Mouse (Mus musculus) embryonic facial prominence, embryonic 14.5 days (tissue): ENCODE data around the gene Gm20388. TPM values are rescaled to one million over a fixed set of nuclear protein-coding genes. Genes with fewer than 3 reads are reported as not detected.
"Not testable (repeated sequence)": the region's sequence is repeated elsewhere in the genome, so short reads cannot be mapped to it uniquely, and the experiment has no call there.

Experiments
- ATAC-seq: fragments of 200-750 bp; cut with Nextera tagmentation; 2 replicates; pipeline ENCODE4 v1.8.0; 2017; ENCODE audit warnings: low read depth, moderate number of reproducible peaks, moderate TSS enrichment
- DNase-seq: peaks from one replicate; pipeline ENCODE4 v3.0.0-alpha.2; 2015; ENCODE audit warnings: low spot score
- H3K27ac ChIP-seq: fragments of 300-500 bp; sonication (generic); replicated peaks from 2 replicates; pipeline ENCODE4 v1.5.1; 2014; ENCODE audit warnings: low read depth, mild to moderate bottlenecking, low read length, moderate library complexity
- H3K27me3 ChIP-seq: fragments of 300-500 bp; sonication (generic); replicated peaks from 2 replicates; pipeline ENCODE4 v1.6.1; 2014; ENCODE audit warnings: low read length; ENCODE audit not compliant: control insufficient read depth, insufficient read depth
- H3K36me3 ChIP-seq: fragments of 300-500 bp; sonication (generic); 2 replicates; pipeline ENCODE4 v1.6.1; 2014; ENCODE audit warnings: low read length, mixed read lengths; ENCODE audit not compliant: control insufficient read depth, insufficient read depth
- H3K4me1 ChIP-seq: fragments of 300-500 bp; sonication (generic); 2 replicates; pipeline ENCODE4 v1.6.1; 2014; ENCODE audit warnings: antibody characterized with exemption, low read length; ENCODE audit not compliant: control insufficient read depth, insufficient read depth
- H3K4me2 ChIP-seq: fragments of 300-500 bp; sonication (generic); 2 replicates; pipeline ENCODE4 v1.6.1; 2014; ENCODE audit warnings: low read depth, mild to moderate bottlenecking, low read length, moderate library complexity, mixed read lengths
- H3K4me3 ChIP-seq: fragments of 300-500 bp; sonication (generic); 2 replicates; pipeline ENCODE4 v1.5.1; 2014; ENCODE audit warnings: low read depth, mild to moderate bottlenecking, low read length
- H3K9ac ChIP-seq: fragments of 300-500 bp; sonication (generic); 2 replicates; pipeline ENCODE4 v1.6.1; 2014; ENCODE audit warnings: low read depth, mild to moderate bottlenecking, low read length, moderate library complexity, mixed read lengths
- H3K9me3 ChIP-seq: fragments of 300-500 bp; sonication (generic); 2 replicates; pipeline ENCODE4 v1.6.1; 2016; ENCODE audit warnings: low read length; ENCODE audit not compliant: control insufficient read depth
- WGBS: fragments of 180-500 bp; shearing (Covaris S2); extraction: QIAGEN DNeasy Blood & Tissue Kit; methylation state at CpG from one replicate; pipeline ENCODE4 v1.1.7; 2014; 5-methylcytosine and 5-hydroxymethylcytosine counted together
- polyA plus RNA-seq: library from polyadenylated mRNA; unstranded; fragments of >200 nt; fragmentation: Nextera tagmentation; extraction: Ambion mirVana; gene quantifications from 2 replicates; pipeline ENCODE4 v1.2.1, GENCODE M21; 2014

Gene Gm20388
- polyA plus RNA-seq, 1 experiment from 2014 or later = not detected

- Histone ChIP-seq H3K9ac (peak overlapping the region; percentile 52), H3K4me3 (peak overlapping the region; percentile 8), H3K27me3 (no peaks in the 10 kb centered on the region), H3K27ac (peak overlapping the region; percentile 35), H3K4me1 (peaks cover 26% of the 10 kb centered on the region), H3K36me3 (no peaks in the 10 kb centered on the region), H3K4me2 (peak overlapping the region; percentile 50), H3K9me3 (no peaks in the 10 kb centered on the region)
- 5% methylated on average over 15 of the region's 16 CpGs for WGBS
- DNase-seq (peak; percentile 85), ATAC-seq (peak; percentile 81)
Observed at GRCm38 (mm10) chr8:121665329-121665728, 1754.7 kb downstream of the Gm20388 start.

GRCm38 (mm10) chr8:121667936-121668500 lies 1757.4 kb downstream of the Gm20388 start:
- H3K4me1 ChIP-seq = peaks cover 26% of the 10 kb centered on the region
- 71% methylated on average over 9 of the region's 9 CpGs for WGBS
- H3K27me3 ChIP-seq, H3K9me3 ChIP-seq, H3K4me3 ChIP-seq, DNase-seq, H3K36me3 ChIP-seq, H3K4me2 ChIP-seq, H3K9ac ChIP-seq: not testable (repeated sequence)
- peak overlapping the region; percentile 6 for H3K27ac ChIP-seq
- 0 out of 2 replicates have a peak, but pooled peaks have one; percentile 3 for ATAC-seq

GRCm38 (mm10) chr8:121668553-121668952 lies 1757.9 kb downstream of the Gm20388 start:
- H3K4me1 ChIP-seq = peaks cover 26% of the 10 kb centered on the region
- H3K27me3 ChIP-seq = no peaks in the 10 kb centered on the region
- DNase-seq (peak; percentile 17), ATAC-seq (peak; percentile 53; the same call in 1 of the 2 replicates)
- H3K27ac ChIP-seq = peak overlapping the region; percentile 30
- no peaks in the 10 kb centered on the region for H3K9me3 ChIP-seq
- 0 out of 2 replicates have a peak overlapping the region, but pooled peaks have one; percentile 20 for H3K9ac ChIP-seq
- H3K36me3 ChIP-seq = no peaks in the 10 kb centered on the region
- no peak overlapping the region for H3K4me2 ChIP-seq
- 38% methylated on average over 5 of the region's 6 CpGs for WGBS
- no peak overlapping the region for H3K4me3 ChIP-seq

- ATAC-seq (peak; percentile 48), DNase-seq (peak; percentile 68)
- H3K9ac ChIP-seq = 0 out of 2 replicates have a peak overlapping the region, but pooled peaks have one; percentile 20
- no peak overlapping the region for H3K4me3 ChIP-seq
- H3K4me2 ChIP-seq = 0 out of 2 replicates have a peak overlapping the region, but pooled peaks have one; percentile 18
- H3K4me1 ChIP-seq = peaks cover 25% of the 10 kb centered on the region
- no peaks in the 10 kb centered on the region for H3K9me3 ChIP-seq
- WGBS = 13% methylated on average over 8 of the region's 8 CpGs
- no peaks in the 10 kb centered on the region for H3K27me3 ChIP-seq
- no peaks in the 10 kb centered on the region for H3K36me3 ChIP-seq
- H3K27ac ChIP-seq = peak overlapping the region; percentile 30
Observed at GRCm38 (mm10) chr8:121669208-121669607, 1758.6 kb downstream of the Gm20388 start.

- 63% methylated on average over 4 of the region's 4 CpGs for WGBS
- Histone ChIP-seq H3K4me1 (peaks cover 12% of the 10 kb centered on the region), H3K9me3 (no peaks in the 10 kb centered on the region), H3K27me3 (no peaks in the 10 kb centered on the region), H3K36me3 (no peaks in the 10 kb centered on the region), H3K27ac (no peak overlapping the region), H3K9ac (no peak overlapping the region), H3K4me3 (no peak overlapping the region), H3K4me2 (no peak overlapping the region)
- ATAC-seq = no peak
- no peak for DNase-seq
Observed at GRCm38 (mm10) chr8:121673153-121673552, 1762.5 kb downstream of the Gm20388 start.

GRCm38 (mm10) chr8:121673917-121674316 lies 1763.3 kb downstream of the Gm20388 start:
- ATAC-seq (peak; percentile 61; the same call in 1 of the 2 replicates), DNase-seq (peak; percentile 31)
- no peaks in the 10 kb centered on the region for H3K27me3 ChIP-seq
- H3K4me3 ChIP-seq = no peak overlapping the region
- no peak overlapping the region for H3K27ac ChIP-seq
- H3K9ac ChIP-seq = no peak overlapping the region
- H3K4me1 ChIP-seq = peaks cover 6% of the 10 kb centered on the region
- 79% methylated on average over 5 of the region's 5 CpGs for WGBS
- H3K36me3 ChIP-seq = no peaks in the 10 kb centered on the region
- no peak overlapping the region for H3K4me2 ChIP-seq
- no peaks in the 10 kb centered on the region for H3K9me3 ChIP-seq

- ATAC-seq = no peak
- Histone ChIP-seq H3K4me3 (no peak overlapping the region), H3K27me3 (no peaks in the 10 kb centered on the region), H3K9ac (no peak overlapping the region), H3K36me3 (no peaks in the 10 kb centered on the region), H3K4me2 (no peak overlapping the region), H3K27ac (no peak overlapping the region), H3K4me1 (no peaks in the 10 kb centered on the region), H3K9me3 (no peaks in the 10 kb centered on the region)
- DNase-seq = no peak
- 54% methylated on average over 5 of the region's 5 CpGs for WGBS
Observed at GRCm38 (mm10) chr8:121674524-121674923, 1763.9 kb downstream of the Gm20388 start.

- Histone ChIP-seq H3K27ac (no peak overlapping the region), H3K4me3 (no peak overlapping the region), H3K4me1 (no peaks in the 10 kb centered on the region), H3K4me2 (no peak overlapping the region), H3K27me3 (no peaks in the 10 kb centered on the region), H3K9ac (no peak overlapping the region), H3K36me3 (no peaks in the 10 kb centered on the region), H3K9me3 (no peaks in the 10 kb centered on the region)
- DNase-seq = no peak
- WGBS = 55% methylated on average over 3 of the region's 3 CpGs
- ATAC-seq = no peak
Observed at GRCm38 (mm10) chr8:121675161-121675560, 1764.5 kb downstream of the Gm20388 start.

- WGBS = 44% methylated on average over 20 of the region's 20 CpGs
- Histone ChIP-seq H3K9me3 (no peaks in the 10 kb centered on the region), H3K9ac (0 out of 2 replicates have a peak overlapping the region, but pooled peaks have one; percentile 28), H3K27me3 (no peaks in the 10 kb centered on the region), H3K4me3 (no peak overlapping the region), H3K36me3 (no peaks in the 10 kb centered on the region), H3K27ac (no peak overlapping the region), H3K4me2 (peak overlapping the region; percentile 9), H3K4me1 (no peaks in the 10 kb centered on the region)
- DNase-seq (peak; percentile 63), ATAC-seq (no peak)
Observed at GRCm38 (mm10) chr8:121675701-121676100, 1765.1 kb downstream of the Gm20388 start.
